Mouse (Mus musculus): ENCODE data around the gene Adgrd1.

DNA sequence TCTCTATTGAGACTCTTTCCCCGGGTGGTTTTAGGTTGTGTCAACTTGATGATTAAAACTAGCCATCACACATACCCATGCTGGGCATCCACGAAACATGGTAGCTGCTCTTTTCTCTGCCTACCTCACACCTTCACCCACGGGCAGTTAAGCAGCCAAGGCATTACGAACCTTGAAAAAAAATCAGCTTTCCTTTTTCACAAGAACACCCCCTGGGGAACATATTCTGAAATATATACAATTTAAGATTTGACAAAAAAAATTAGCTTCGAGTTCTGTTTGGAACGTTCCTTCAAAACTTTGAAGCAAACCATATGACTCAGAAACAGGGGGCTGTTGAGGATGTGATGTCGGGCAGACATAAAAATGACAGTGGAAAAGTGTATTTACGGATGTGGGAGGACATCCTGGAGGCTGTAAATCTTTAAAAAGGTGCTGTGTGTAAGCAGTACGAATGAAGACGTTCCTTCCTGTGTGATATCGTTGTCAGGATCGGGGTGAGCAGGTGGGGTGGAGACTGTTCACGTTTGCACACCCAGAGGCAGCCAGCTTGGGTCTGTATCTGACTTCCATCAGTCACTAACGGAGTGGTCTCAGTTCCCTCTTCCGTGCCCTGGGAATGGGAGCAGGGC is 25.2 kb downstream of the Adgrd1 start:
- TF ChIP-seq EP300 (IDR thresholded peaks at IDR 0.05; ENCODE audit: low read depth) (no peak), CTCF (IDR thresholded peaks at IDR 0.05; ENCODE audit: low read depth) (no peak)
